Mouse (Mus musculus) embryo, embryonic 10.5 days (tissue): Measurements from ENCODE around the gene Ankrd42.
A peak's percentile ranks its signal among the peaks of the same experiment; 100 is the strongest.

Experiments used
- DNase-seq: peaks from one replicate; pipeline ENCODE4 v3.0.0-alpha.2; 2015; ENCODE audit warnings: low spot score

Ankrd42 gene

DNA sequence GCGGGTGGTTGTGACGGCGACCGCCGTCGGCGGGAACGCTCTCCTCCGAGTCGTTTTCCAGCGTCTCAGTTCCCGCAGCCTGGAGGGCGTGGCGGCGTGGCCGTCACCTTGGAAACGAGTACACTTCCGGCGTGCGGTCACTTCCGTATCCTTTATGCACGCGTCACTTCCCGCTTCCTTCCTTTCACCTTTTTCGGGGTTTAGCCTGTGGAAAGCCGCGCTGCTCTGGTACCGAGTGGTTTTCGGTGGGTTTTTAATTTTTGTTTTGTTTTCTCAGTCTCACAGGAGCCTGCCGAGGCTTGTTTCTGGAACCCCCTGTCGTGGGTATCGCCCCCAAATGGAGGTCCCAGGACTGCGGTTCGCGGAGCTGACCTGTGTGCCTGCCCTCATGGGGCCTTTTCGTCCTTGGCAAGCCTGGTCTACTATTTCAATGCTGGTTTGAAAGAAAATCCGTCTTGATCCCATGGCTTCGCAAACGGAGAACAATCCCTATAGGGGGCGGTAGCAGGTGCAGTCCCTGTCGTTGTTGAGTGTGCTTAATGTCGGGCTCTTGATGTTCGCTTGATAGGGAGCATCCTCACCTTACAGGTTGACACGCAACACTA lies at the start of gene Ankrd42:
TSS of gene Ankrd42 (minus strand) at position 122 of the 605 bp plus-strand sequence.
- DNase-seq, result peak; percentile 95

- no peak for DNase-seq
Observed at GRCm38 (mm10) chr7:92677346-92677745, 40.4 kb upstream of the Ankrd42 start.

GRCm38 (mm10) chr7:92675131-92675530 lies 38.2 kb upstream of the Ankrd42 start:
- no peak for DNase-seq

- DNase-seq, result peak; percentile 99
Observed at GRCm38 (mm10) chr7:92669507-92670471, 32.8 kb upstream of the Ankrd42 start, which contains the start of gene Pcf11. Gene Pcf11 (minus strand): TSS chr7:92669934.

- peak; percentile 69 for DNase-seq
Observed at GRCm38 (mm10) chr7:92668791-92669506, 32.0 kb upstream of the Ankrd42 start.

DNA sequence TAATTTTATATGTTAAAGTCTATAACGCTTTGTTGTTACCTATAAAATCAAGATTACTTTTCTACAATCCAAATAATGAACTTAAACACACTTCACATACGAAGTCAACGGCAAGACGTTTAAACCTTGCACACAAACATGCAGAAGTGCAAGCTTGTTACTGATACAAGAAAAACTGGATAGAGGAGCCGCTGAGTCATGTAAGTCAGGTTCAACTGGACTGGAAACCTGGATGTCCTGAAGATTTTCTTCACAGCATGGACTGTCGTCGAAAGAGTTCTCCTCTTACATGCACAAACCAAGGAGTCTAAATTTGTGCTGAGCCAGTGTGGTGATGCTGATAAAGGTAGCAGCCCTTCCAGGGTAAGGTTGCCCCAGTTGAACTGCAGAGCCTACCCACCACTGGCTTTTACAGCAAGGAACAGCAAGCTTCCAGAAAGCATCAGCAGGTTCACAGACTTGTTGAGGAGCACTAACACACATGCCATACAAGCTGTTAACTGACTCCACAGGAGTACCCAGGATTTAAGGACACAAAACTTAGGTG lies 29.4 kb upstream of the Ankrd42 start:
- DNase-seq, result no peak

- DNase-seq, result no peak
Observed at GRCm38 (mm10) chr7:92658050-92658449, 21.1 kb upstream of the Ankrd42 start.

GRCm38 (mm10) chr7:92656386-92656785 lies 19.4 kb upstream of the Ankrd42 start:
- no peak for DNase-seq

- DNase-seq, result no peak
Observed at GRCm38 (mm10) chr7:92653329-92653728, 16.4 kb upstream of the Ankrd42 start.

- no peak for DNase-seq
Observed at GRCm38 (mm10) chr7:92647790-92648189, 10.8 kb upstream of the Ankrd42 start.

GRCm38 (mm10) chr7:92642358-92642757 lies 5.4 kb upstream of the Ankrd42 start:
- DNase-seq, result no peak

DNA sequence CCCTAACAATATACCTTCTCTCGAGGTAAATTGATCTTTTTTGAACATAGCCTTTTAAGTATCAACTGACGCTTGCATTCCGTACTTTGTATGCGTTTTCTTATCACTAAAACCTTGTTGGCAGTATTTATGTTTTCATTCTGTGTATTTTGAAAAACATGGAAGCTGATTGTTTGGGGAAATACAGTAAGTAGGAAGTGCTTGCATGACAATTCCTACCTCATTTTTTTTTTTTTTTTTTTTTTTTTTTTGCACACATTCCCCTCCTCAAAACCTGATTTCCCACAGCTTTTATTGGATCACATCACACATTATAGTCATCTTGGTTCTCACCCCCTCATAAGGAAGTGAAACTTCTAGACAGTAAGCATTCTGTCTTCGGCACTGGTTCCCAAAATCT lies 1.1 kb upstream of the Ankrd42 start:
- DNase-seq, result no peak

DNA sequence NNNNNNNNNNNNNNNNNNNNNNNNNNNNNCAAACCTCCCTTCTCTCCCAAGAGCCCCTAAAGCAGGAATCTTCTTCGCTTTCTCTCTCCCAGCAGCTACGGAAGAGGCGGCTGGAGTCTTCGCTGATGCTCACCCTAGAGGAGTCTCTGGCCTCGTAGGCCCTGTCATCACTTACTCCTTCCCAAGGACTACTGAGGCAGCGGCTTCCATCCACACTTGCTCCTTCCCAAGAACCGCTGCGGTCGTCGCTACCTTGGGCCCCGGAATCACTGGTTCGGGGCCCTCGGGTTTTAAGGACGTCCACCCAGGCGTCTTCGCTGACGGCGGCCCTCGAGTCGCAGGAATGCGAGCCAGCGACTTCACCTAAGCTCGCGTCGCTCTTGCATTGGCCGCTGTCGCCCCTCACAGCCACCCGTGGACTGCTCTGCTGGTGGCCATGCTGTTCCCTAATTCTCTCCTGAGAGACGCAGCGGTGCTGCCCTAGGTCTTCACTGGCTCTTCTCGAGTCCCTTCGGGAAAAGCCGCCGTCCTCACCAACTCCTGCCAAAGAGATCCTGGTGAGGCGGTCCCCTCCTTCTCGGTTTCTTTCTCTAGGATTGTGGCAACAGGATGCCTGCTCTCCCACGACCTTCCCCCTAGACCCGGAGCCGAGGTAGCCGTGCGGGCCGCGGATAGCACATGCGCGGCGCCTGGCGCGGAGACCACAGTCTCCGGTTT lies 489 bp downstream of the Ankrd42 start:
- DNase-seq, result peak; percentile 44

GRCm38 (mm10) chr7:92630167-92630566 lies 6.8 kb downstream of the Ankrd42 start:
- peak; percentile 21 for DNase-seq

DNA sequence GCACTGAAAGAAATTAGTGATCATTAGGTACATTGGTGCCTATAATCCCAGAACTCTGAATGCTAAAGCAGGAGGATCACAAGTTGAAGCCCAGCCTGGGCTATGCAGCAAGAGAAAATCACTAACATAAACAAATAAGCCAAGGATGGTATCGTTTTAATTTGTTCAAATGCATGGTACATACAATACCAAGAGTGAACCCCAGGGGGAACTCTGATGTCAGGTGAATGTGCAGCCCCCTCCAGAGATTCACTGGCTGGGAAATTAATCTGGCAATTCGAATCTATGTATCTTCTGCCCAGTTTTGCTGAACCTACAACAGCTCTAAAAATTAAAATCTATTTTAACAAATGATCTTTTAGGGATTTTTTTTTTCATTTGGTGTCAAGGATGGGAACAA lies 12.5 kb downstream of the Ankrd42 start:
- DNase-seq, result no peak

DNA sequence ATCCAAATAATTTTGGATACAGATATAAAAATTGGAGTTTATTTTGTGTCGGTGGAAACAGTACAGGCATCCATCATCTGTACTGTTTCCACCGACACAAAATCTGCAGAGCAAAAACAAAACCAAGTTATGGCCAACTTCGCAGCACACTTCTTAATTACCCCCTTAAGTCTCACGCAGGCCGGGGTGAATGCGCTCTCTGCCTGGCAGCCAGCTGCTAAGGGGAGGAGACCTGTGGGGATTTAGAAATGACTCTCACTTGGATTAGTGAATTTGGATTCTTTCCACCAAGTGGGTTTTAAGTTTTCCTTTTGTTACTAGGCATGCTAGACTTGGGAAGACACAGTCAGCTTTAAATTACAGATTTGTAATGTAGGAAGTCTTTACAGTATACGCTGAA lies 26.1 kb downstream of the Ankrd42 start:
- DNase-seq, result no peak

DNA sequence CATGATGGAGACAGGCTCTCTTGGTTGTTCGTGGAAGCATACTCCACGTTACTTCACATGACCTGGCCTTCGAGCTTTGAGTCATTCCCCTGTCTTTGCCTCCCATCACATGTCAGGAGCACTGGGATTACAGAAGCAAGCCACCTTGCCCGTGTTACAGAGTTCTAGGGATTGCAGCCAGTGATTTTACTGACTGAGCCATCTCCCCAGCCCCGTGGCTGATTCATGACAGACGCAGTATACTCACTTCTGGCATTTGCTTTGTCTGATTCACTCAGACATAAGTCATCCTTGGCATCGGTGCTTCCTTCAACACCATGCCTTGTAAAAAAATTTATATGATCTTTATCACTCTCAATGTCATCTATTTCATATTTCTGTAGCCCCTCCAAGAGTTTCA lies 32.0 kb downstream of the Ankrd42 start:
- DNase-seq, result no peak

- DNase-seq, result no peak
Observed at GRCm38 (mm10) chr7:92590842-92591241, 46.1 kb downstream of the Ankrd42 start.

- DNase-seq, result no peak
Observed at GRCm38 (mm10) chr7:92589986-92590385, 47.0 kb downstream of the Ankrd42 start.

- no peak for DNase-seq
Observed at GRCm38 (mm10) chr7:92583567-92583966, 53.4 kb downstream of the Ankrd42 start.

DNA sequence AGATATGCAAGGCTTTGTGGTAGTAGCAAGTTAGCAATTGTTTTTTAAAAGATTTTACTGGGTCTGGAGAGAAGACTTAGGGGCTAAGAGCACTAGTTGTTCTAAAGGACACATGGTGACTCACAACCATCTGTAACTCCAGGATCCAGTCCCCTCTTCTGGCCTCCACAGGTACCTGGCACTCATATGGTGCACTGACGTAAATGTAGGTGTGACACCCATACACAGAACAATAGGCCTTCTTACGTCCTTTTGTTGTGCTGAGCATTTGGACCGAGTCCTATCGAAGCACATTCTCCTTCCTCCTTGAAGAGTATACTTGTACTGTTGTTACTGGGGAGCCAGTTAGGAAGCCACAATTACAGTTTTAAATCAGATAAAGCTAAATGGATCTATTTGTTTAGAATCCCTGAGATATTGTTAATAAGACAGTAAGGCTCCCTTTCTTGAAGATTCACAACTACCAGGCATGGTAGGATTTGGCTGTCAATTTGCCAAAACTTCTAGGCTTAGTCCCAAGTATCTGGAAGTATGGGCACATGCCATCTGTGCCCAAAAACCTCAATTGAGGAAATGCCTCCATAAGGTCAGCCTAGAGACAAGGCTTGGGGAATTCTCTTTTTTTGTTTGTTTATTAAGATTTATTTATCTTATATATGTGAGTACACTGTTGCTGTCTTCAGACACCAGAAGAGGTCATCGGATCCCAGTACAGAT lies 56.3 kb downstream of the Ankrd42 start:
- no peak for DNase-seq
